Mouse (Mus musculus) myocyte (in vitro differentiated cells): ENCODE measurements around the gene Sned1. TPM values are rescaled to one million over a fixed set of nuclear protein-coding genes. Genes with fewer than 3 reads are reported as not detected.

Experiments
- H3K27me3 ChIP-seq: one replicate; pipeline ENCODE4 v1.6.1; 2011; ENCODE audit not compliant: control insufficient read depth, insufficient read depth, insufficient read length
- H3K36me3 ChIP-seq: one replicate; pipeline ENCODE4 v1.6.1; 2011; ENCODE audit not compliant: control insufficient read depth, insufficient read depth
- H3K4me2 ChIP-seq: one replicate; pipeline ENCODE4 v1.6.1; 2011; ENCODE audit warnings: low read depth, control low read depth
- H3K4me3 ChIP-seq: one replicate; pipeline ENCODE4 v1.5.1; 2011; ENCODE audit warnings: mild to moderate bottlenecking, control low read depth, moderate library complexity
- H3K79me2 ChIP-seq: one replicate; pipeline ENCODE4 v1.6.1; 2011; ENCODE audit not compliant: control insufficient read depth, insufficient read depth
- H3ac ChIP-seq: one replicate; pipeline ENCODE4 v1.6.1; 2011; ENCODE audit not compliant: control insufficient read depth, insufficient read length
- CEBPB ChIP-seq: IDR thresholded peaks from 2 replicates; pipeline ENCODE4 v1.6.1; 2011; ENCODE audit warnings: mild to moderate bottlenecking, moderate library complexity; ENCODE audit not compliant: poor library complexity, insufficient read depth, severe bottlenecking
- E2F4 ChIP-seq: IDR thresholded peaks from one replicate; pipeline ENCODE4 v1.6.1; 2011; ENCODE audit warnings: mild to moderate bottlenecking, control low read depth, moderate library complexity; ENCODE audit not compliant: insufficient read depth
- MAX ChIP-seq: IDR thresholded peaks from one replicate; pipeline ENCODE4 v1.6.1; 2011; ENCODE audit warnings: low read depth, mild to moderate bottlenecking, control low read depth
- MYOD1 ChIP-seq, 3 experiments: IDR thresholded peaks; one replicate each; pipeline ENCODE4 v1.6.1; 2011; ENCODE audit warnings: control low read depth in 2 of 3, low read depth in 2 of 3, mild to moderate bottlenecking in 2 of 3, moderate library complexity in 1 of 3; ENCODE audit not compliant: insufficient read length in 2 of 3, control insufficient read depth in 1 of 3
- MYOG ChIP-seq, 3 experiments: IDR thresholded peaks; one replicate each; pipeline ENCODE4 v1.6.1; 2011; ENCODE audit warnings: control low read depth in 2 of 3, low read depth in 2 of 3, mild to moderate bottlenecking in 2 of 3; ENCODE audit not compliant: insufficient read length in 2 of 3, control insufficient read depth in 1 of 3, insufficient read depth in 1 of 3
- POLR2A ChIP-seq: IDR thresholded peaks from one replicate; pipeline ENCODE4 v1.6.1; 2011; ENCODE audit warnings: low read depth, mild to moderate bottlenecking, control low read depth, moderate library complexity; ENCODE audit not compliant: insufficient read length
- POLR2AphosphoS2 ChIP-seq: IDR thresholded peaks from one replicate; pipeline ENCODE4 v1.6.1; 2011; ENCODE audit warnings: low read depth, control low read depth; ENCODE audit not compliant: insufficient read length
- REST ChIP-seq: IDR thresholded peaks from one replicate; pipeline ENCODE4 v1.6.1; 2011; ENCODE audit warnings: mild to moderate bottlenecking, control low read depth, moderate library complexity; ENCODE audit not compliant: insufficient read depth, insufficient read length
- SRF ChIP-seq: IDR thresholded peaks from one replicate; pipeline ENCODE4 v1.6.1; 2011; ENCODE audit warnings: low read depth; ENCODE audit not compliant: control insufficient read depth, insufficient read length
- TCF12 ChIP-seq: IDR thresholded peaks from one replicate; pipeline ENCODE4 v1.6.1; 2011; ENCODE audit warnings: mild to moderate bottlenecking, control low read depth; ENCODE audit not compliant: poor library complexity, insufficient read depth, severe bottlenecking
- TCF3 ChIP-seq: IDR thresholded peaks from one replicate; pipeline ENCODE4 v1.6.1; 2011; ENCODE audit warnings: low read depth, control low read depth; ENCODE audit not compliant: insufficient read length
- USF1 ChIP-seq: IDR thresholded peaks from one replicate; pipeline ENCODE4 v1.6.1; 2011; ENCODE audit warnings: low read depth, mild to moderate bottlenecking, control low read depth, moderate library complexity
- polyA plus RNA-seq: library from polyadenylated mRNA; unstranded; fragments of >200 nt; fragmentation: generic; extraction: Trizol; gene quantifications from one replicate; pipeline ENCODE4 v1.2.1, GENCODE M21; 2012; ENCODE audit warnings: missing spikeins

The Sned1 gene
- polyA plus RNA-seq, 1 experiment: 0.20 TPM

- no peak overlapping the region for H3K4me2 ChIP-seq
- H3K27me3 ChIP-seq: no peaks in the 10 kb centered on the region
- no peak overlapping the region for H3ac ChIP-seq
- H3K36me3 ChIP-seq: peaks cover 8% of the 10 kb centered on the region
- TF ChIP-seq USF1 (no peak), TCF3 (no peak)
- no peak overlapping the region for H3K4me3 ChIP-seq
- H3K79me2 ChIP-seq: peaks cover 23% of the 10 kb centered on the region
These were observed 111.5 kb downstream of the Sned1 start for GRCm38 (mm10) chr1:93347176-93347575.

GRCm38 (mm10) chr1:93349701-93350100 lies 114.1 kb downstream of the Sned1 start:
- no peak overlapping the region for H3K4me2 ChIP-seq
- peaks cover 20% of the 10 kb centered on the region for H3K36me3 ChIP-seq
- no peak overlapping the region for H3K4me3 ChIP-seq
- H3K79me2 ChIP-seq: peaks cover 14% of the 10 kb centered on the region
- no peak overlapping the region for H3ac ChIP-seq
- H3K27me3 ChIP-seq: no peaks in the 10 kb centered on the region
- TF ChIP-seq CEBPB (no peak), TCF12 (no peak), E2F4 (no peak), MYOD1 (IDR thresholded peaks at IDR 0.05; ENCODE audit: control insufficient read depth in 1 of 3, insufficient read length in 2 of 3, low read depth in 2 of 3) (no peak), POLR2A (no peak), TCF3 (no peak), MAX (no peak), POLR2AphosphoS2 (no peak), REST (no peak), MYOG (IDR thresholded peaks at IDR 0.05; ENCODE audit: control insufficient read depth in 1 of 3, insufficient read depth in 1 of 3, insufficient read length in 2 of 3, low read depth in 2 of 3) (no peak), SRF (no peak), USF1 (no peak)

Other genes starting within 250 kb of the Sned1 start
- not detected for gene Aqp12, start 229.5 kb upstream of the Sned1 start, polyA plus RNA-seq
- gene Kif1a, start 133.9 kb upstream of the Sned1 start, polyA plus RNA-seq: 0.95 TPM
- gene Agxt, start 100.6 kb upstream of the Sned1 start, polyA plus RNA-seq: not detected
- gene 2310007B03Rik, start 74.9 kb upstream of the Sned1 start, polyA plus RNA-seq: 0.06 TPM
- gene Crocc2, start 67.1 kb upstream of the Sned1 start, polyA plus RNA-seq: not detected
- gene Mterf4, start 70.1 kb downstream of the Sned1 start, polyA plus RNA-seq: 16.5 TPM
- gene Ppp1r7, start 107.0 kb downstream of the Sned1 start, polyA plus RNA-seq: 22.9 TPM
- gene Pask, start 107.6 kb downstream of the Sned1 start, polyA plus RNA-seq: 2.7 TPM
- not detected for gene Ano7, start 138.1 kb downstream of the Sned1 start, polyA plus RNA-seq
- 154 TPM for gene Hdlbp, start 243.0 kb downstream of the Sned1 start, polyA plus RNA-seq